Mouse (Mus musculus): Measurements from ENCODE around the gene Lefty1.
A peak's percentile ranks its signal among the peaks of the same experiment; 100 is the strongest.
"Not testable (repeated sequence)": the region's sequence is repeated elsewhere in the genome, so short reads cannot be mapped to it uniquely, and the experiment has no call there.

The Lefty1 gene

GRCm38 (mm10) chr1:180956973-180957381 lies 22.2 kb downstream of the Lefty1 start:
- DNase-seq (ENCODE audit: low spot score), result no peak

DNA sequence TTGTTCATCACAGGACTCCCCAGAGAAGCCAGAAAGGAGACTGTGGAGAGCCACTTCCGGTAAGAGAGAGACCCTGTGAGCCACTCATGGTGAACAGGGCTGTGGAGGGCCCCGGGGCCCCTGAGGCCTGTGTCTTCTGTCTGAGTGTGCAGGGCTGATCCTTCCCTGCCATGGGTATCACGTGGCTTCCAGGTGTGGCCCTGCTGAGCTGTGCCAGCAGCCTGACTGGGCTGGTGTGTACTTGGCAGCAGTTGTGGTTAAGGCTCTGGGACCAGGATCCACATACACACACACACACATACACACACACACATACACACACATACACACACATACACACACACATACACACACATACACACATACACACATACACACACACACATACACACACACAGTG lies 23.2 kb downstream of the Lefty1 start:
- DNase-seq (ENCODE audit: low spot score), result no peak

- DNase-seq (ENCODE audit: low spot score), result no peak
Measured at GRCm38 (mm10) chr1:180958797-180959196, 24.0 kb downstream of the Lefty1 start.

DNA sequence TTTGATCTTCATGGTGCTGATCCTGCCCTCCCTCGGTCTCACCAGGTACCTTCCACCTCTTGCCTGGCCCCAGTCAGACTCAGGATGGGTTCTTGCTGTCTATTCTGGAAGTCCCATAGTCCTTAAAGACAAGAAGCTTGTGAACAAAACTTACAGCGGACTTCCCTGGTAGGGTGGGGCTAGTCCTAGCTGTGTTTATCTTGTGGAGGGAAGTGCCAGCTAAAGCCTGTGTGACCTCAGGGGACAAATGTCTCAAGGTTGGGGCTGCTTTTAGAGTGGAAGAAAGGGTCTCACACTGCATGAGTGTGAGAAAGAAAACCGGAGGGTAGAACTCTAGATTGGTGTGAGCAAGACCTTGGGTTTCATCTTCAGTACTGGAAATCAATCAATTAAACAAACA lies 31.0 kb downstream of the Lefty1 start:
- DNase-seq (ENCODE audit: low spot score), result no peak

- no peak for DNase-seq (ENCODE audit: low spot score)
Measured at GRCm38 (mm10) chr1:180966542-180966941, 31.7 kb downstream of the Lefty1 start.

DNA sequence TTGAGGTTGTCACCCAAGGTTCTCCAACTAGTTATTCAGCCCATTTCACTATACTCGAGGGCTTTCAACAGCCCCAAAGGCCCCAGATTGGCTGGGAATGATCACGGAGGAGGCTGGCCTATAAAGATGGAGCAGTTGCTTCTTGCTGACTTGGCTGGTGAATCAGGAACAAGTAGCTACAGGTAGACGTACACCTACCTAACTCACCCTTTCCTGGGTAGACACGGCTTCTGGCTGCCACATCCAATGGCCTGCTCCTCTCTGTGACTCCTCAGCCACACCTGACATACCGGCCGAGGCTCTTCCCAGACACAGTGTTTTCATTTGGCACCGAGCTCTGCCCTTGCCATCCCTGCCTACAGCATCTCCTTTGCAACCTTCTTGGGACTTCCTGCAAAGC lies 32.4 kb downstream of the Lefty1 start:
- DNase-seq (ENCODE audit: low spot score), result no peak

DNA sequence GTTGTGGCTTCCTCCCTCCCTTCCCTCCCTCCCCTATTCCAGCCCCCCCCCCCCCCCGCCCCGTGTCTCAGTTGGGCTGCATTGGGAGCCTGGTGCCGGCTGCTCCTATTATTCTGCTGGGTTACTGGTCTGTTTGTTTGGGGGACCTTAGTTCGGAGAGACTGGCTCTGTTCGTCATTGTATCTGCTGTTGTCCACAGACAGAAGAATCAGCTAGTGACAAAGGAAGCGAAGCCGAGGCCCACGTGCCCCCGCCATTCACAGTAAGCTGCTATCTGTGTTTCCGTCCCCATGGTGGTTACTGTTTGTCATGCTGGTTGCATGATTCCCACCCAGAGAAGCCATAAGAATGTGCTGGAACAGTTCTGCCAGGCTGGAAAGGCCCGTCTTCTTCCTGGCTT lies 38.1 kb downstream of the Lefty1 start:
- DNase-seq (ENCODE audit: low spot score), result no peak

- DNase-seq (ENCODE audit: low spot score), result peak; percentile 40
Measured at GRCm38 (mm10) chr1:180974126-180974746, 39.4 kb downstream of the Lefty1 start.

DNA sequence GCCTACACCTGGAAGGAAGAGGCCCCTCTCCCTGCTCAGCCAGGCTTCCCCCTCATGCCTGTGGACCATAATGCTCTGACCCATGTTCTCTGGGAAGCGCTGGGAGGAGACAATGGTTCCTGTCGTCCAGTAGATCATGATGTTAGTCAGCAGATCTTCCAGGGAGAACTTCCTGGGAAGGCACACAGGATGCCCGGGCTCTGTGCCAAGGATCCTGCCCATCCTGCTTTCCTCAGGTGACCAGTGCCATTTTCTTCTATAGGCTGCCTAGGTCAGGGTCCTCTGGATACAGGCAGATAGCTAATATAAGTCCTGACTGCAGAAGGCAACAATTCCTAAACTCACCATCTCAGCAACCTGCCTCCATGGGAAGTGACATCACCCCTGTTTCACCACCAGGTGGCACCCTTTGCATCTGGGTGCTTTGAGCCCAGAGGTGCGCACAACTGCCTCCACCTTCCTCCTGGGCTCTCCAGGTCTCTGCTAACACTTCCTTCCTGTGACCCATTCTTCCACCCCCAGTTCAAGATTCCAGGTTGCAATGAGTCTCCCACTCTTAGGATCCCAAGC lies 41.4 kb downstream of the Lefty1 start:
- DNase-seq (ENCODE audit: low spot score), result peak; percentile 74

- peak; percentile 39 for DNase-seq (ENCODE audit: low spot score)
Measured at GRCm38 (mm10) chr1:180979484-180980251, 44.8 kb downstream of the Lefty1 start.

DNA sequence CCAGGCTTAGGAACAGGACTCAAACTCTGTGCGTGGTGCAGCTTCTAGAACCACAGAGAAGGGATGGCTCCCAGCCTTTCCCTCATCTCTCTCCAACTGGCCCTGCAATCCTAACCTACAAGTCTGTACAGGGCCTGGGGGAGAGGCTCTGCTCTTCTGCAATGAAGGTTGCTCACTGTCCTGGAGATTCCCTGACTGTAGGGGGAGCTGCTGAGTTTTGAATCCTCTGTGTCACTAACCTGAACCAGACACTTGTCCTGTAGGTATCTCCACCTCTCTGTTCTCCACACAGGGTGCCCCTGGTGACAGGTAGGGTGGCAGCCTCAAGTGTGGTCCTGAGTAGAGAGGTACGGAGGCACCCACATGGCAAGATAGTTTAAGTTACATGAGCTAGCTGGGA lies 45.6 kb downstream of the Lefty1 start:
- peak; percentile 40 for DNase-seq (ENCODE audit: low spot score)

DNA sequence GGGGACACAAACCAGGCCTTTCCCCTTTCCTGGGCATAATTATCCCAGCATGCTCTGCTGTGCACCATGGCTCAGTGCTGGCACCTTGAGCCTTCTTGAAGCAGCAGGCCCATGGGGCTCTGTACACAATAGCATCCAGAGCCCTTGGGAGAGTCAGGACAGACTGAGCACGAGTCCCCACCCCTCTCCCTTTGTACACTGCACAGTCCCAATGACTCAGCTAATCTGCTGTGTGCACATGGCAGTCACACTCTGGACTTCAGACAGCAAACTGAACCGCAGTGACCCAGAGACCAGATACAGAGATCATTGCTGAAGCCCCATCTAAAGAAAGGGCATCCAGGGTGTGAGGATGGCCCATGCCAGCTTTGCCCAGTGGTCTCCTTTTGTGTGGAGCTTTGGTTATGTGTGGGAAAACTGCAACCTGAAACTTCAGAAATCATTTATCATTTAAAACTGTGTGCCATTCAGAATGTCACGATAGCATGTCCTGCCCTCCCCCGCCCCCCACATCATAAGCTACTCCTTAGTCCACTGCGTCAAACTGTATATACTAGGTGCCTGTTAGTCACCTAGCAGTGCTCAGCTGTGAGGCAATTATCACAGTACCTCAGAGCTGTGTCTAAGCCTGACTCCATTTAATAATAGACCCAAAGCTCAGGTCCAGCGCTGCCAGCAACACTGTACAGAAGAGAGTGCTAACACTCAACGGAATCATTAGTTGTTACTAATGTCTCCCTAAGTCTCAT lies 46.6 kb downstream of the Lefty1 start:
- not testable (repeated sequence) for DNase-seq (ENCODE audit: low spot score)

DNA sequence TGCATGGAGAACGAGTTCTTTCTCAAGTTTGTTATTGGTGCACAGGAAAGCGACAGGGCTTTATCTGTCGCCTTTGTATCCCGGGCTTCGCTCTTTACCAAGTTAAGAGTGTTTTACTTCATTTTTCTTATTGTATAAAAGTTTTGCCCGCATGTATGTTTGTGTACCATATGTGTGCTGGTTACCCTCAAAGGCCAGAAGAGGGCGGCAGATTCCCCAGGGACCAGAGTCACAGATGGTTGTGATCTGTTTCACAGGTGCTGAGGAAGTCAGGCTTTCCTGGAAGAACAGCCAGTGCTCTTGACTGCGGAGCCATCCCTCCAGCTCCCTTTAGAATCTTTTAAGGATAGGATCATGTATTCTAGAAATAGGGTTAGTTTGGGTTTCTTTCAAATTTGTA lies 51.9 kb downstream of the Lefty1 start:
- peak; percentile 38 for DNase-seq (ENCODE audit: low spot score)

- peak; percentile 85 for DNase-seq (ENCODE audit: low spot score)
Measured at GRCm38 (mm10) chr1:180987759-180988158, 52.9 kb downstream of the Lefty1 start.
